Mouse (Mus musculus) mouse trophoblast stem cell (cell line): Measurements from ENCODE around the gene Rnf216.
"Not testable (repeated sequence)": the region's sequence is repeated elsewhere in the genome, so short reads cannot be mapped to it uniquely, and the experiment has no call there.

Experiments
- in situ Hi-C, 2 experiments: fragments of 300-500 bp; cut with MseI, MboI; formaldehyde crosslinking; loops; 2 replicates in 1 of 2; 3 replicates in 1 of 2; pipeline ENCODE4 v1.15.1; 2025

Rnf216 gene

GRCm38 (mm10) chr5:143112281-143113246, at the start of gene Rnf216:
Gene Rnf216, minus strand, starts transcription at chr5:143112994.
- in situ Hi-C loops = no loop called here

DNA sequence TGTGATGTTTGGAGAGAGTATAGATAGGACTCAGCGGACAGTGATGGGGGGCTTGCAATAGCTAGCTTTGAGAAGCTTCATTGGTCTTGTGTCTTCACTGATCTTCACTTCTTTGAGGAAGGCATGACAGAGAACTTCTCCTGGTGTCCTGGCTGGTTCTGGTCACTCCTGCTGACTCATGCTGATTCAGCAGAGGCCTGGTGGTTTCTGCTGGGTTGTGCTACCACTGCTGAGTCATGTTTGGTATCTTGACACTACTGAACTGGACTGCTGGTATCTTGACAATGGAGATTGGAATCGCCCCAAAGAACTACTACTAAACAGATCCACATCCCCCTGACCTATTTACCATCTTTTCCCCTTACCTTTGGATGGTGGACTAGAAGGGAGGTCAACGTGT, 42.7 kb upstream of the Rnf216 start:
- in situ Hi-C loops = no loop called here

- in situ Hi-C loops = no loop called here
Observed at GRCm38 (mm10) chr5:143153756-143154155, 41.0 kb upstream of the Rnf216 start.

- in situ Hi-C loops = no loop called here
Observed at GRCm38 (mm10) chr5:143150044-143150443, 37.2 kb upstream of the Rnf216 start.

- in situ Hi-C loops = no loop called here
Observed at GRCm38 (mm10) chr5:143149536-143149935, 36.7 kb upstream of the Rnf216 start.

- in situ Hi-C loops = no loop called here
Observed at GRCm38 (mm10) chr5:143148661-143149060, 35.9 kb upstream of the Rnf216 start.

- in situ Hi-C loops = no loop called here
Observed at GRCm38 (mm10) chr5:143147481-143147880, 34.7 kb upstream of the Rnf216 start, which contains the start of gene Olfr718-ps1. Gene Olfr718-ps1, minus strand, starts transcription at chr5:143147581.

DNA sequence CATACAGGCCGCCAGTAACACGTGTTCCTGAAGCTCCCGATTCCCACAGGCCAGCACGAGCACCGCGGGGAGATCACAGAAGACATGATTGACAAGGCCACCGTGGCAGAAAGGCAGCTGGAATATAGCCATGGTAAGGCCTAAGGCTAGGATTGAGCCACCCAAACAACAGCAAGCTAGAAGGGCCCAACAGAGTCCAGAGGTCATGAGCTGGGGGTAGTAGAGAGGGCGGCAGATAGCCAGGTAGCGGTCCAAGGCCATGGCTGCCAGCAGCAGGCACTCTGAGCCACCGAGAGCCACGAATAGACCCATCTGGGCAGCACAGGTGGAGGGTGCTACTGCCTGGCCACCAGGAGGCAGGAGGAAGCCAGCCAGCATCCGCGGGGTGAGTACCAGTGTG, 24.8 kb upstream of the Rnf216 start:
- in situ Hi-C loops = no loop called here

- in situ Hi-C loops = no loop called here
Observed at GRCm38 (mm10) chr5:143135042-143135441, 22.2 kb upstream of the Rnf216 start.

DNA sequence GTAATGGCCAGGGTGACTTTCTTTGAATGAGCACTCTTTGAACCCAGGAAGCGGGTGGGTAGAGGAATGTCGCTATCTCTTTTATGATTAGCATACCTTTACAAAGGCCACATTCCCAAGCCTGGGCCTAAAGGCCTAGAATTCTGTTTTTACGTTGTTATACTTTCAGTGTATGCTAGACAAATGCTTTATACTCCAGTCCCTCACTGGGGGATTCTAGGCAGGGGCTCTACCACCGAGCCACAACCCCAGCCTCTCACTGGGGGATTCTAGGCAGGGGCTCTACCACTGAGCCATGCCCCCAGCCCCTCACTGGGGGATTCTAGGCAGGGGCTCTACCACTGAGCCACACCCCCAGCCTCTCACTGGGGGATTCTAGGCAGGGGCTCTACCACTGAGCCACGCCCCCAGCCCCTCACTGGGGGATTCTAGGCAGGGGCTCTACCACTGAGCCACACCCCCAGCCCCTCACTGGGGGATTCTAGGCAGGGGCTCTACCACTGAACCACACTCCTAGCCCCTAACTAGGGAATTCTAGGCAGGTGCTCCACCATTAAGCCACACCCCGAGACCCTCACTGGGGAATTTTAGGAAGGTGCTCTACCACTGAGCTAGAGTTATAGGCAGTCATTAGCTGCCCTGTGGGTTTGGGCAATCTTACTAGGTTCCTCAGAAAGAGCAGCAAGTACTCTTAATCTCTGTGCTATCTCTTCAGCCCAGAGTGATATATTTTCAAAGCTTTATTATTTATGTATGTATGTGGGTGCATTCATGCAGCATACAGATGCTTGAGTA, 21.6 kb upstream of the Rnf216 start:
- in situ Hi-C loops = not testable (repeated sequence)

- in situ Hi-C loops = no loop called here
Observed at GRCm38 (mm10) chr5:143132935-143133514, 20.2 kb upstream of the Rnf216 start.

GRCm38 (mm10) chr5:143130342-143130741, 17.5 kb upstream of the Rnf216 start:
- in situ Hi-C loops = no loop called here

DNA sequence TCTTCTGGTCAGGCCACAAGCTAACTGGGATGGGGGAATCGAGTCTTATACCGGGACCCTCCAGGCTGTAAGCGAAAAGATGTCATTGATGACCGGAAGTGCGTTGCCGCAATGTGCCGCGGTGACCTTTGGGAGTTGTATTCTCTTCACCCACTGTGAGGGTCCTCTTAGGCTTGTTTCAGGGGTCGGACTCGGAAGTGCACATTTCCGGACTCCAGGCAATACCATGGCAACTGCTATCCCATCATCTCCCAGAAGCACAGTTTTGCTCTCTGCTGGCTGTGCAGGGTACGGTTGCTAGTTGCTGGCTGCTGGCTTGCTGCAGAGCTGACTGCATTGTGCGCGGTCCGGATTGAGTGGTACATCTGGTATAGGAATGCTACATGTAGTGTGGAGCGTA, 16.3 kb upstream of the Rnf216 start:
- in situ Hi-C loops = no loop called here

GRCm38 (mm10) chr5:143127837-143128236, 15.0 kb upstream of the Rnf216 start:
- in situ Hi-C loops = no loop called here

GRCm38 (mm10) chr5:143126908-143127307, 14.1 kb upstream of the Rnf216 start:
- in situ Hi-C loops = no loop called here

DNA sequence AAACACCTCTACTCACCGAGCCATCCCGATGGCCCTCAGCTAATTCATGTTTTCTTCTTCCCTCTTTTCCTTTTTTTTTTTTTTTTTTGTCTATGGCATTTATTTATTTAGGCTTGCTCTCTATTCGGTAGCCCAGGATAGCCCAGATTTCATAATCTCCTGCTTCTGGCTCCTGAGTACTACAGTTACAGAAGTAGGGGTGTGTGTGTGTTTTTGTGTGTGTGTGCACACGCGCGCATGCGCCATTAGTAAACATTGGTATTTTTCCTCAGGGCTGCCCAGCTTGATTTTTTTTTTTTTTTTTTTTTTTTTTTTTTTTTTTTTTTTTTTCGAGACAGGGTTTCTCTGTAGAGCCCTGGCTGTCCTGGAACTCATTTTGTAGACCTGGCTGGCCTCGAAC, 13.3 kb upstream of the Rnf216 start:
- in situ Hi-C loops = no loop called here

GRCm38 (mm10) chr5:143125601-143126000, 12.8 kb upstream of the Rnf216 start:
- in situ Hi-C loops = no loop called here

DNA sequence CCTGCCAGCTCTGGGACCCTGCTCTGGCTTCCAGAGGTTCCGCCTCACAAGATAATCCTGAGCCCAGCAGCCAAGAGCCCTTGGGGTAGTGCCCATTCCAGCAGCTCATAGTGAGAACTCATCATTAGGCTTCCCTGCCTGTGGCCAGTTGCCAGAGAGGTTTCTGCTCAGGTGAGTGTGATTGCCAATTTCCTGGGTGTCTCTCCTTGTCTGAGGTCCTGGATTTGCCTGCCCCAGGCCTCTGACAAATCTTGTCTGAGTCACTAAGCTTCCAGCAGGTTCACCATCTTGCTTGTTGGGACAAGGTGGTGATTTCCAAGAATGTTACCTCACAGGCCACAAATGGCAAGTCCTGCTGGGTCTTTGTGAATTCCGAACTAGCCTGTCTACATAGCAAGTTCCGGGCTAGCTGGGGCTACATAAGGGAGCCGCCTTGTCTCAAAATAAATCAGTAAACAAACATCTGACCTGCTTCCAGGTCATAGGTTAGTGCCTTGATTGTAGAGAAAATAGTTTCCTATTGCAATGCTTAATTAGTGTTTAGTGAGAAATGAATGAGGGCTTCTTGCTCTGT, 12.1 kb upstream of the Rnf216 start:
- in situ Hi-C loops = no loop called here

DNA sequence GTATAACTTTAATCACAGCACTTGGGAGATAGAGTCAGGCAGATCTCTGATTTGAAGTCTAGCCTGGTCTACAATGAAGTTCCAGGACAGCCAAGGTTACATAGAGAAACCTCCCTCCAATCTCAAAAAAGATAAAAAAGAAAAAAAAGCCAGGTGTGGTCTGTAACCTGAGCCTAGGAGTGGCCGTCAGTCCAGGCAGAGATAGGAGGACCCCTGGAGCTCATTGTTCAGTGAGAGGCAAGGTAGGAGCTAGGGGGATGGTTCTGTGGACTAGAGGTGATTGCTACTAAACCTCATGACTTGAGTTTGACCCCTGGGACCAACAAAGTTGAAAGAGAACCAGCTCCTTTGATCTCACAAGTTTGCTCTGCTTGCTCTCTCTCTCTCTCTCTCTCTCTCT, 9.9 kb upstream of the Rnf216 start:
- in situ Hi-C loops = no loop called here

DNA sequence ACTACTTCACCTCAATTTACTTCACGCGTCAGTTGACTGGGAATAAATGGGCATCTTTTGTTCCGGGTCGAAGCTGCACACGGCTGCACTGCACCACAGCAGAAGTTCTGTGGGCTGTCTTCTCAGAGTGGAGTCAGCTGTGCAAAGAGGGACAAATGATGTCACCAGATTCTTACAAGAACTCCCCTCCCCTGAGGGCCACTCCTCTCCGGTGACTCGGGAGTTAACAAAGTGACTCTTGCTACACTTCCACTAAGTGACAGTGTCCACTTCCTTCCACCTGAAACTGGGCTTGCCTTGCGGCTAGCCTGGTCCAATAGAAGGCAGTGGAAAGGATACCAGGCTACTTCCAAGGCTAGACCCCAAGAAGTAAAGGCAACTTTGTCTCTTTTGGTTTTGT, 9.3 kb upstream of the Rnf216 start:
- in situ Hi-C loops = no loop called here

DNA sequence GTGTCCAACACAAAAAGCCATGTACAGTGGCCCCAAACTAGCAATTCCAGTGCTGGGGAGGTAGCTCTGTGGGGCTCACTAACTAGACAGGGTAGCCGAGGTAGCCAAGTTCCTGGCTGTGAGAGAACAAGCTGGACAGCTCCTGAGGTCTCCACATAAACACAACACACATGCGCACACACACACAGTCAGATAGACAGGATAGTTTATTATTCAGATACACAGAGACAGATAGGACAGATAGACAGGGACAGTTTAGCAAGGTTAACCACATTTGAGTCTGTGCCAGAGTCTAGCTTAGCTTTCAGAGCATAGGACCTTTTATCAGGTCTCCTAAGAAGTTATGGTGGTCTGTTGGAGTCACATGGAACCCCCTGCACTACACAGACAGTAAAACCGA, 6.0 kb downstream of the Rnf216 start:
- in situ Hi-C loops = no loop called here

DNA sequence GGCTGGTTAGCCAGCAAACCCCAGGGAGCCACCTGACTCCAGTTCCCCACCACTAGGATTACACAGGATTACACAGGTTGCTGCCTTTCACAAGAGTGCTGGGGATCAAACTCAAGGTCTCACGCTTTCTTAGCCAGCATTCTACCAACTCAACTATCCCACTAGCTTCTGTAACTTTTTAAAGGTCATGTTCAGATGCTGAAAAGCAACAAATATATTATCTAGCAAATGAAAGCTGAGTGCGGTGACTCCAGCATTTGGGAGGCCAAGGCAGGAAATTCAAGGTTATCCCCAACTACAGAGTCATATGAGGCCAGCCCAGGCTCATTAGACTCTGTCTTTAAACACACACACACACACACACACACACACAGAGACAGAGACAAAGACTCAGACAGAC, 9.6 kb downstream of the Rnf216 start:
- in situ Hi-C loops = no loop called here
